Mouse (Mus musculus): ENCODE measurements around the gene Dusp18. TPM values are rescaled to one million over a fixed set of nuclear protein-coding genes. Genes with fewer than 3 reads are reported as not detected.
A peak's percentile ranks its signal among the peaks of the same experiment; 100 is the strongest.

Gene Dusp18
- 4.0 TPM in 2 replicates for polyA plus RNA-seq (2012; rRNA removed)

DNA sequence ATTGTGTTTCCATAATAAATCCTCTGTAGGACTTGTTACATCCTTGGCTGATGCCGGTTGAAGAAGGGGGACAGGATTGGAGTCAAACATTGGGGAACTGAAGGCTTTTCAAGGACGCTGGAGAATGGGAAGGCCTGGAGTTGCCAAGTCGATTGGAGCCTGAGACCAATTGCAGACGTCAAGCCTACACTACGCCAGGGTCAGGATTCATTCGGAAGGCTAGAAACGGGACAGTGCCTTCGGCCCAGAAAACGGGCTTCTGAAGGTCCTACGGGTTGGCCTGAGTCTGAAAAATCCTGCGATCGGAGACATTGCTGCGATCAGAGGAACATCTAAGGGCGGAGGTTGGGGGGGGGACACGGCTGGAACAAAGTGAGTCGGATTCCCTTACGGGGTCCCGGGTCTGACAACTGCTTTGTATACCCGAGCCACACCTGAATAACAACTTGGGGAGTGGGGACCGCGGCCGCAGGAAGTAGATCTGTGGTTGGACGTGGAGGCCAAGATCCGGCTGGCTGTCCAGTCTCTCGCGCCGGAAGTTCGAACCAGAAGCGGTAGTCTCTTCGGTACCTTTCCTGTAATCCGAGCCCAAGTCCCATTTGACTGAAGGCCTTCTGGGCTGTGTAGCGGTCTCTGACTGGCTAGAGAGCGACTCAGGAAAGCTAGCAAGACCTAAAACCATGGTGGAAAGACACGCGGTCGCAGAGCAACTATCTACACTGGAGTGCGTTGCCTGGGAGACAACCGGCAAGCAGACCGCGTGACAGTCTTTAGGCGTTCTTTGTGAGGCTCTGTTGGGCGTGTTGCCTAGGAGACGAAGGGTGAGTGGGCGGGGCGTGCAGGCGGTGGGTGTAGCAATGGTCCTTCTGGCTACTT lies at the start of gene Dusp18, which contains the start of gene 4921536K21Rik:
Gene Dusp18, plus strand, starts transcription at position 835 of the 876 bp plus-strand sequence.
Gene 4921536K21Rik, minus strand, starts transcription at position 693 of the 876 bp plus-strand sequence.
- 4% methylated on average over 46 of the region's 46 CpGs for WGBS
- peak; percentile 89 for DNase-seq (ENCODE audit: low read depth, low spot score)

DNA sequence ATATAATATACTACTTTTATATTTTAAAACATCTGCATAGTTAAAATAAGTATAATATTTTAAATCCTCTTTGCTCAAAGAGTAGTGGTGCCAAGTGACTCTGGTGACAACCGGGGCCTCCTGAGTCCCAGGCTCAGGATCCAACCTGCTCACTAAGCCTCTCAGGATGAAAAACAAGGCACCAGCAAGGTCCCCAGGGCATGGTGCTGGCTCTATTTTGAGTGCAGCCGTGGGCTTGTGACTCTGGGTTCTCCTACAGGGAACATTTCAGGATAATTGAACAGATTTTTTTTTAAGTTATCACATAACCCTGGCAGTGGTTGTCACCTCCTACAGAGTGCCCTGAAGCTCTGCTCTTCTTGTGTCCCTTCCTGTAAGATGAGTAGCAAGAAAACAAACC lies 48.7 kb upstream of the Dusp18 start:
- WGBS = 77% methylated on average over 2 of the region's 2 CpGs
- no peak for DNase-seq (ENCODE audit: low read depth, low spot score)

DNA sequence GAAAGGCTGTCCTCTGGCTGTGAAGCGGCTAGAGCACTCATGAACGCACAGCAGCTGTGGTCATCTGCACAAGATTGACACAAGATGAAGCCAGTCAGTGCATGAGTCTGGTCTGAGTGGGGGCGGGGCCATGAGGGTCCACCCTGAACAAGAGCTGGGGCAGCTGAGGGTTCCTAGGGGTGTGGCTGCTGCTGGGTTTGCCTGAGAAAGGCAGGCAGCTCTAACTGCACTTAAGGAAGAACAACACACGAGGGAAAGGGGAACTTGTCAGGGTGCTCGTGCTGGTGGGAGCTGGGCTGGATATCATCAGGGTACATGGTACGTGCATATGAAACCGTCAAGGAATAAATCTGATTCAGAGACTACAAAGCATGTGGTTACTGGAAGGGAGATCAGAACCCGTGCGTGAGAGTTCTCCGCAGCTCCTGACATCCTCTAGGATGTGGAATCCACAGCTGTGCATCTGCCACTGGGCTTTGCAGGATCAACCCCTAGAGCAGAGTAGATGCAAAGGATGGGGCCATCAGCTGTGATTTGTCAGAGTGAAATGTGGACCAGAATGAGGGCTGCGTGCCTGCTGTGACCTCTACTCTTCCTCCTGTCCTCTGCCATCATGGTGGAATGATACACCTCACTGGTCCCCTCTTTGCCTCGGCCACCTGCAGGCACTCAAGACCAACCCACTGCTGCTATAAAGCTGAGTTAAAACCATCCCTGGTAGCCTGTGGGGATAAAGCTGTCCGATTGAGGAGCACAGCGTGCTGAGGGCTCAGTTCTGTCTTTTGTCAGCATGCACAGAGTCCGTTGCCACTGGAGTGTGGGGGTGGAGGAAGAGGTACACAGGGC lies 45.3 kb upstream of the Dusp18 start:
- DNase-seq (ENCODE audit: low read depth, low spot score) = no peak
- WGBS = 68% methylated on average over 15 of the region's 15 CpGs

DNA sequence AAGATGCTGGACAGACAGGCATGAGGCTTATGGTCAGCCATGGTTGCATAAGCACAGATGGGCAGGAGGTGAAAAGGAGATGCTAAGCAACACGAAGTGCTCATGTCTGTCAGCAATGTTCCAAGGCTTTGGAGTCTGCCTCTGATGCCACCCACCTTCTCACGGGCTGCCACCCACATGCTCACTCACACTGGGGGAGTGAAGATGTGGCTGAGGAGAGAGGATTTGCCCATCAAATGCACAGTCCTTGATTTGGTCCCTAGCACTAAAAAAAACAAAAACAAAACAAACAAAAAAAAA lies 44.8 kb upstream of the Dusp18 start:
- no peak for DNase-seq (ENCODE audit: low read depth, low spot score)
- WGBS = 83% methylated on average over 2 of the region's 2 CpGs

DNA sequence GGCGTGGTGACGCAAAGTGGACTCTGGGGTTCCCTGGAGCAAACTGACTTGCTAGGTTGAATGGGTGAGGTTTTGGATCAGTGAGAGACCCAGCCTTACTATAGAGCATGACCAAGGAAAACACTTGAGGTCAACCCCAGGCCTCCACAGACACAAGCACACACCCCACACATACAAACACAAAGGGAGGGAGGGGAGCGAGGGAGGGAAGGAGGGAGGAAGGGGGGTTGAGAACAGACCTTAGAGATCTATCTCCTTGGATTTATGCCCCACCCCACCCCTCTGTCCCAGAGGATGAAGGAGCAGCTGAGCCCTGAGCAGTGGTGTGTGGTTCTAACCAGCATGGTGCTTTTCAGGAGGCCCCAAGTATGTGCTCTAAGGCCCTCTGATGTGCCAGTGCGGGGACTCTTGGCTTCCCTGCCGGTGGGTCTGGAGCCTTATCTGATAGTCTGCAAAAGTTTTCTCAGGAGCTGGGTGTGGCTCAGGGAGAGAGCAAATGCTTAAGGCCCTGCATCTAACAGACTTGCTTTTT lies 44.2 kb upstream of the Dusp18 start:
- 58% methylated on average over 5 of the region's 5 CpGs for WGBS
- no peak for DNase-seq (ENCODE audit: low read depth, low spot score)

DNA sequence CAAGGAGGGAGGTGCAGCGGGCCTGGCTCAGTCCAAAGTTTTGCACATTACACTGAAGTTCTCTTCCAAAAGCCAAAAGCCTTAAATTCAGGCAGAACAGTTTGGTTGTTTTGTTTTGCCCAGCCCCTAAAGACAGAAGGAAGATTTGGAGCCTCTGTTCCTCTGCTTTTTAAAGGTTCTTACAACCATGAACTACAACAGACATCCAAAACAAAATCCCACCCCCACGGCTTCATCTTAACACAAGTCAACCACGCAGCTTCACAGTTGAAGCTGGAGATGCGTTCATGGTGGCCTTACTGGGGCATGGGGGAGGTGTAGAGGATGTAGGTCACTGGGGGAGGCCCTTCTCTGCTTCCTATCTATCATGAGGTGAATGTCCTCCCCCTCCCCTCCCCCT lies 43.2 kb upstream of the Dusp18 start:
- no peak for DNase-seq (ENCODE audit: low read depth, low spot score)
- WGBS = 81% methylated on average over 4 of the region's 4 CpGs

DNA sequence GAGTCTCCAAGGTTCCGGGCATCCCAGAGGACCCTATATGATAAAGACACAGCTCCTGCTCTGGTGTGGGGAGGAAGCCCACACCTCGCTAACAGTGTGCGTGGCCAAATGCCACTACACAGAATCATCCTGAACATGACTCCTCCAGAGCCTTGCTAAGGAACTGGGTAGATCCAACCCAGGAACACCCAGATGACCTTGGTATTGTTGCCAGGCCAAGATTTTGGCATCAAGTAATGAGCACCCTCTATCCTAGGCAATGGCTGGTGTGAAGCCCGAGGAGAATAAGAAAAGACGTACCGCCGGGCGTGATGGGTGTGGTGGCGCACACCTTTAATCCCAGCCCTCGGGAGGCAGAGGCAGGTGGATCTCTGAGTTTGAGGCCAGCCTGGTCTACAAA lies 42.0 kb upstream of the Dusp18 start:
- DNase-seq (ENCODE audit: low read depth, low spot score) = no peak
- 90% methylated on average over 10 of the region's 10 CpGs for WGBS

DNA sequence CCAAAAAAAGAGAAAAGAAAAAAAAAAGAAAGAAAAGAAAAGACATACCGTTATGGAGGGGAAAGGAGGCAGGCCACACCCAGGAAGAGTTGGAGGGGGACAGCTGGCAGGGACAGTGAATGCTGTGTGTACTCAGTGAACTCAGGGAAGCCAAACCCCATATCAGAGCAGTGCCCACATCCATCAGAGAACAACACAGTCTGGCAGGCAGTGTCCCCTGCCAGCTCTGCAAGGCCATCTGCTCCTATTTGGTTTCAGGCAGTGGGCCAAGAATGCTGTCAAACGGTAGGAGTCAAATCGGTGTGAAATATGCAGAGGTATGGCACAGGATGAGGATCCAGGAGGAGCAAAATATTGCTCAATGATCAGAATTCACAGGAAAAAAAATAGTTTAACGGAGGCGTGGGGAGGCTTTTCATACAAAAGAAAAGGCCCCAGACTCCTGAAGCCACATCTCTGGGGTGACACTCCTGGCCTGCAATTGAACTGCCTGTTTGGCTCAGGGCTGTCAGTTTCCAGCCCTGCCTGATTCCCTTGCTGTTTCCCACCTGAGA lies 41.5 kb upstream of the Dusp18 start:
- DNase-seq (ENCODE audit: low read depth, low spot score) = no peak
- 36% methylated on average over 5 of the region's 5 CpGs for WGBS

DNA sequence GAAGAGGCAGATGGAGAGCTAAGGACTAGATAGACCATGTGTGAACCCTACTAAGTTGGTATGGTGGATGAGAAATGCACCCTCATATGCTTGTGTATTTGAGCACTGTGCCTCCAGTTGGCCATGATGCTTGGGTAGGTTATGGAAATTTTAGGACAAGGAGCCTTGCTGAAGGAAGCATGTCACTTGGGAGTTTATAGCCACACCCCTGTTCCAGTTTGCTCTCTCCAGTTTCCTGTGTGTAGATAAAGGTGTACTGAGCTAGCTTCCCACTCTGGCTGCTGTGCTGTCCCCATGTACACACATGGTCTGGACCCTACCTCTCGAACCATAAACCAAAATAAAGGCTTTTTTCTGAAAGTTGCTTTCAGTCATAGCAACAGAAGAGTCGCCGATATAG lies 40.9 kb upstream of the Dusp18 start:
- no peak for DNase-seq (ENCODE audit: low read depth, low spot score)
- WGBS = 90% methylated on average over 3 of the region's 3 CpGs

DNA sequence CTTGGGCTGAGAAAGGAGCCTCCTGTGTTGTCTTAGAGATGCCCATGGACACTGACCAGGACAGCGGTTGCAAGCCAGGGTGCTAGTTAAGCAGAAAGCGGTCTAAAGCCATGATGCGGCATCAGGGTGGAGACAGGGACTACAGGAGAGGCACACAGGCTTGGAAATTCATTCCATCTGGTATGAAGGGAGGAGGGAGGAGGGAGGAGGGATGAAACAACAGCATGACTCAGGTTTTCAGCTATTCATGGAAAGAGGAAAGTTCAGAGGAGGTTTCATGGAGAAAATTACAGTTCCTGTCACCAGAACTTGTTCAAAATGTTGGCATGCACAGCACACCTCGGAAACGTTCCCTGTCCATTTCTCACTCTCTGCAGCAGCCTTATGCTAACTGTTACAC lies 39.2 kb upstream of the Dusp18 start:
- WGBS = 85% methylated on average over 5 of the region's 5 CpGs
- DNase-seq (ENCODE audit: low read depth, low spot score) = no peak

DNA sequence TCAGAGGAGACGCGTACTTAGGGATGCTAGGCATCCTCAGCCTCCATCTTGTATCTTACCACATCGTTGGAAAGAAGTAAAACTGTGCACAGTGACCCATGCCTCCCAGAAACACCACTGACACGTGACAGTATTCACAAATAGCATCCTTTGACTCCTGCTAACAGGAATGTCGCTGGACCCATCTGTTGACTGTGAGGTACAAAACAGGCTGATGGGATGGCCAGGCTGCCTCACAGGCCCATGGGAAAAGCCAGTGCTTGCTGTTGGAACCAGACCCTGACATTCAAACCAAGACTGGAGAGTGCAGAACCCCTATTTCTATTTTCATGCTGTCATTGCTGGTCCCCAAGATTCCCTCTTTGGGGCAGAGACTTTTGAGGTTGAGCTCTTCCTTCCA lies 37.1 kb upstream of the Dusp18 start:
- WGBS = 73% methylated on average over 5 of the region's 5 CpGs
- DNase-seq (ENCODE audit: low read depth, low spot score) = no peak

DNA sequence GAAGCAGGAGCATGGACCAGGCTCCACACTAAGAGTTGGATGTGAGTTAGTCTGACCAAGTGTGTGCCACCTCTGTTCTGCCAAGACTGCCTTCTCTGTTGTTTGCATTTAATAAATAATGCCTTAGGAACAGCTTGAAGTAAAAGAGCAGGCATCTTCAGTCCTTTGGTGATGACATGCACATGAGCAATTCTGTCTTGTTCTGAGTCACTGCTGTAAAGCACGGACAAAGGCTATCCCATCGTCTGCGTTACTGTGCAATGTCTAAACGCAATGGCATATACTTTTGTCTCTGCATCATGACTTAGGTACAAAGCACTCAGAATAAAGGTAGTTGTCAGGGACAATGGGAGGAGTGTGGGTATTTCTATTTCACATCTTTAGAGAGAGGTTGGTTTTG lies 35.3 kb upstream of the Dusp18 start:
- WGBS = 89% methylated on average over 4 of the region's 4 CpGs
- no peak for DNase-seq (ENCODE audit: low read depth, low spot score)

DNA sequence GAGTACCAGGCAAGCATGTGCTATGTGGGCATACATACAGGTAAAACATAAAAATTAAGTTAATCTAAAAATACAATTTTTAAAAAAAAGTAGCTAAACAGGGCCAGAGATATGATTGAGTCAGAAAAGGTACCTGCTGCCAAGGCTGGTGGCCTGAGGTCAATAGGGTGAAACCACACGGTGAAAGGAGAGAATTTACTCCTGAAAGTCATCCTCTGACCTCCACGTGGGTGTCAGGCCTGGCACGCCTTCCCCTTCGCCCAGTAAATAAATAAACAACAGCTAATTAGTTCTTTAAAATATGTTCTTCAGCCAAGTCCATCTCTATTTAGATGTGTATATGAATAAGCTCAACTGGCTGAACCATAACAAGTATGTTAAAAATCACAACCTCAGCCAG lies 34.7 kb upstream of the Dusp18 start:
- DNase-seq (ENCODE audit: low read depth, low spot score) = no peak
- WGBS = 59% methylated on average over 4 of the region's 4 CpGs

DNA sequence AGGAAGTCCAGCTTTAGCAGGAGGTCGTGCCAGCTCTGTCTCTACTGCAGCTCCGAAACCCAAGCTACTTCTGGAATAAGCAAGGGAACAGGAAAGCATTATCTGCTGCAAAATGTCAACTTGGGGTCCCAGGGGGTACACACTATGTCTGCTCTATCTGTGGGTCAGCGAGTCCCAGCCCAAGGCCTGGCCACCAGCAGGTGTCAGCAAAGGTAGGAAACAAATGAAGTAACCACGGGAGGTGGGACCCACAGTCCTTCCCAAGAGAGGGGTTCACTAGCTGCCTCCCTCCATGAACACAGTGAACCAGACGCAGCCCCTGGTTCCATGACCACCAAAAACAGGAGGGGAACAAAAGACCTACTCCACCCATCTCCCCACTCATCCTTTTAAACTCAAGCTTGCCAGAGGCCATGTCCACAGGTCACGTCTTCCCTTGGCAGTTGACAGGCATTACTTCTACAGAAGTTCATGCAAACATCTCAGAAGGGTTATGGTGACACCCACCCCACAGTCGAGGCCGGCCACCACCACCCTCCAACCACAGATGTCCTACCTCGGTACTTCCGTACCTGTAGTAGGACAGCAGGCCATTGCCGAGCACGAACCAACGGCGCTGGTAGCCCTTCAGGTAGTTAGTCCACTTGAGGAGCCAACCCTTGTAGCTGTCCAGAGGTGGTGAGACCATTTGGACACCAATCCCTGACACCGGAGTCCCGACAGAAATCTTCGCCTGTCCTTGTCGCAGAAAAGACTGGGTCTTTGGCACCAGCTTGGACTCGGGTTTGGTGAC lies 32.2 kb upstream of the Dusp18 start:
- no peak for DNase-seq (ENCODE audit: low read depth, low spot score)
- WGBS = 82% methylated on average over 19 of the region's 19 CpGs

DNA sequence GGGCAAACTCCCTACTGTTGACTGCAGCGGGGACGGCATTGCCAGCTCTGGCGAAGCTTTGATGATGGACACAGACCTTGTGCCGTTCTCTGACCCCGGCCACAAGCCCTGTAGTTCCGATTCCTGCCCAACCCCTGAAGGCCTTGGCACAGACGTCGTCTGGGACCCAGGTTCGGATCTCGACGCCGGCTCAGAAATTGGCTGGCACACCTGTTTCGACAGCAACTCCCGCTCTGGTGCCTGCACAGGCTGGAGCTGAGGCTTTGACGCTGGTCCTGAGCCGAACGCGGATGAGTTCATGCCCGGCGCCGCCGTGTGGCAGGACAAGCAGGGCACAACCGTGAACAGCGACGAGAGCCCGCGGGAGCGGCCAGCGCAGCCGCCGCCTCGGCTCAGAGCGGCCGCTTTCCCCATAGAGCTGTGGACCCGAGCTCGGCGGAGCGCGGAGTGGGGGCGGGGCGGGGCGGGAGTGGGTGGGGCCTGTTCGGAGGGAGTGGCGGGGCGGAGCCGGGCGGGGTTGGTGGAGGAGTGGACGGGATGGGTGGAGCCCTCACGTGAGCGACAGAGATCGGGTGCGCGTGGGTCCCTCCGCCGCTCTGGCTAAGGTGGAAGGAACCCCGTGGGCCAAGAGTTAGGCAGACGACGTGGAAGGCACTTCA lies 31.5 kb upstream of the Dusp18 start, which contains the start of gene Osbp2:
Gene Osbp2, minus strand, starts transcription at position 450 of the 659 bp plus-strand sequence.
- DNase-seq (ENCODE audit: low read depth, low spot score) = no peak
- 5% methylated on average over 56 of the region's 58 CpGs for WGBS

DNA sequence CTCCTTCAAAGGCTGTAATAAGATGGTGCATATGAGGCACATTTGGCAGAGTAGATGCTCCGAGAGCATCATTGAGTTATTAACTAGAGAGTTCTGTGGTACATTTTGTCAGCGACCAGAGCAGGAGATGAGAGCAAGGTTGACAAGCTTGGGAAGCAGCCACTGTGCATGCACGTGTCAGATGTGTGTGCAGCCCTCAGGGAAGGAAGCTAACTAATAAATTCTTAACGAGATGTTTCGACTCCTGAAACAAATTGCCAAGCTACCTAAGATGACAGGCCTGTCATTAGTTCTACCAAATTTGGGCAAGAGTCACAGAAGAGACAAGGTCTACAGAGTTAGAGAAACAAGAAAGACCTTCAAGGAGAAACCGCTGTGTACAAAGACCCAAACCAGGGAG lies 30.7 kb upstream of the Dusp18 start:
- 24% methylated on average over 6 of the region's 6 CpGs for WGBS
- DNase-seq (ENCODE audit: low read depth, low spot score) = no peak

DNA sequence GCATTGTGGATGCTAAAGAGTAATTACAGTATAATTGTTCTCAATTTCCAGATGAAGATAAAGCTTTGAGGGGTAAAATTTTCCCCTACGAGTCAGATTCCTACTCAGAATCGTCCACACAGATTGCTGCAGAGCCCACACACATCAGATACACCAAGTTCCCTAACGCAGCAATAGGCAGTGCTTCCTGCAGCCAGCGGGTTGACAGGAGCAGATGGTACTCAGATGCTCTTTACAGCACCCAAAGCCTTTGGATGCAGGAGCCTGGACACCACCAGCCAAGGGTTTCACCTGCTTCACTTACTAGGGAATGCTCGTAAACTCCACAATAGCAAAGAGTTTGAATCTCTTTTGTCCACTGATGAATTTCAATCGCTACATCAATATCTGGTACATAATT lies 18.6 kb upstream of the Dusp18 start:
- DNase-seq (ENCODE audit: low read depth, low spot score) = no peak
- 81% methylated on average over 6 of the region's 6 CpGs for WGBS

DNA sequence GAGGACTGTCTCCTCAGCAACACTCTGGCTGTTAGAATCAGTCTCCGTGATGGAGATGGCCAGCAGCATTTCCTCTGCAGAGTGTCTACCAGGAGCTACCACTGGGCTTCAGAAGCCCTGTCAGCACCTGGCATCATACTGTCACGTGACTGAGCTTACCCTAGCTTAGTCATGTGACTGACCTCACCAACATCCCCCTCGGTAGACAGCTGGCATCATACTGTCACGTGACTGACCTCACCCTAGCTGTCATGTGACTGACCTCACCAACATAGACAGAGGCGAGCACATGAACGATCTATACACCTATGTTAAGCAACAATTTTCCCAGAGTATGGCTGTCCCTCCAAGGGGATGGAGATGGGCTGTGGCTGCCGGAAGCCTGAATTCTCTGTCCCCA lies 16.4 kb upstream of the Dusp18 start:
- 49% methylated on average over 7 of the region's 7 CpGs for WGBS
- DNase-seq (ENCODE audit: low read depth, low spot score) = no peak

DNA sequence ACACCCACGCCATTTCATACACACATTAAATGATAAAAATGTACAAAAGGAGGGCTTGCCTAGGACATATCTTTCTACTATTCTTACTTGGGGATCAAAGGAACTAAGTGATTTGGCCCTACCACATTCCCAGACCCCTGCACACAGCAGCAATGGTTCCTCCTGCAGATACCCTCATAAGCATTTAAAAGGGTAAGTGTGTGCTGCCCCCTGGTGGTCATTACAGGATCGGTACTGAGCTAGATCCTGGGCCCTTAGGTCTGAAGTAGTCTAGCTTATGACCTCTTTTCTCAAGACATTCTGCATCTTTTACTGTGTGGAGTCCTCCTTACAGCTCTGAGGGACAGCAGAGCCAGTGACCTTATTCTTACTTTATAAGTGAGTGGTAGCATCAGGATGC lies 15.2 kb upstream of the Dusp18 start:
- WGBS = 46% methylated on average over 2 of the region's 2 CpGs
- no peak for DNase-seq (ENCODE audit: low read depth, low spot score)

Measured in large intestine, adult 2 months (tissue).